Mouse (Mus musculus): ENCODE results near the gene Lgr4. TPM values are rescaled to one million over a fixed set of nuclear protein-coding genes. Genes with fewer than 3 reads are reported as not detected.

Gene Lgr4
- polyA plus RNA-seq, 1 experiment from 2014 or later: 20.8 TPM

DNA sequence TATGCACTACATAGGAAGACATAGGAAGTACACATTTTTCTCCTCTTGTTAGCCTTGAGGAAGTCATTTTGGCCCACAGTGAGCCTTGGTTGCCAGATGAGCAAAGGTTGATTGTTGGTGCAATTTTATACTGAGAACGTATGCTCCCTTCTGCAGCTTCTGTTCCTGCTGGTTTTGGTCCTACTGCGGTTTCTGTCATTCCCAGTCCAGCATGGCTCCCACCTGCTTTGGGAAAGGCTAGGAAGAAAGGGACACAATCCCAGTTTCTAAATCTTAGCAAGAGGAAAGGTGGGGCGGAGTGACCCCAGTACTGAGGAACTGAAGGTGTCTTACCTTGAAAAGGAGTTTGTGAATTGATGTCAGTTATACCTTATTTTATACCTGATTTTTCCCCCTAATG, 51.9 kb downstream of the Lgr4 start:
- H3K4me2 ChIP-seq (ENCODE audit: low read length): peak overlapping the region; percentile 50
- H3K36me3 ChIP-seq (ENCODE audit: control insufficient read depth, insufficient read depth, low read length): no peaks in the 10 kb centered on the region
- H3K9me3 ChIP-seq (ENCODE audit: control insufficient read depth, low read length): no peaks in the 10 kb centered on the region
- ATAC-seq (ENCODE audit: insufficient number of reproducible peaks, insufficient read depth, low FRiP score, low read depth): no peak
- H3K9ac ChIP-seq (ENCODE audit: low read length): no peak overlapping the region
- no peaks in the 10 kb centered on the region for H3K27me3 ChIP-seq (ENCODE audit: control insufficient read depth, insufficient read depth, low read length)
- no peak overlapping the region for H3K4me3 ChIP-seq (ENCODE audit: control insufficient read depth in 1 of 2, insufficient read depth in 1 of 2, low read depth in 1 of 2, low read length in 2 of 2)
- 72% methylated on average over 3 of the region's 3 CpGs for WGBS
- peak overlapping the region; percentile 48 to 66; a peak in 3 of 4 replicates for H3K27ac ChIP-seq (replicated peaks in 1 of 2; ENCODE audit: control insufficient read depth in 1 of 2, insufficient read depth in 1 of 2, low read depth in 2 of 2, low read length in 2 of 2)
- peaks cover 8 to 32% of the 10 kb centered on the region in 2 experiments for H3K4me1 ChIP-seq (ENCODE audit: control insufficient read depth in 2 of 2, insufficient read depth in 2 of 2, low read length in 2 of 2)

- no peaks in the 10 kb centered on the region for H3K36me3 ChIP-seq (ENCODE audit: control insufficient read depth, insufficient read depth, low read length)
- peak overlapping the region; percentile 48 to 66; a peak in 3 of 4 replicates for H3K27ac ChIP-seq (replicated peaks in 1 of 2; ENCODE audit: control insufficient read depth in 1 of 2, insufficient read depth in 1 of 2, low read depth in 2 of 2, low read length in 2 of 2)
- peaks cover 10 to 38% of the 10 kb centered on the region in 2 experiments for H3K4me1 ChIP-seq (ENCODE audit: control insufficient read depth in 2 of 2, insufficient read depth in 2 of 2, low read length in 2 of 2)
- H3K9ac ChIP-seq (ENCODE audit: low read length): no peak overlapping the region
- peak overlapping the region; percentile 50 for H3K4me2 ChIP-seq (ENCODE audit: low read length)
- H3K9me3 ChIP-seq (ENCODE audit: control insufficient read depth, low read length): no peaks in the 10 kb centered on the region
- ATAC-seq (ENCODE audit: insufficient number of reproducible peaks, insufficient read depth, low FRiP score, low read depth): no peak
- peak overlapping the region in 1 of 2 experiments; percentile 9; a peak in 1 of 4 replicates for H3K4me3 ChIP-seq (ENCODE audit: control insufficient read depth in 1 of 2, insufficient read depth in 1 of 2, low read depth in 1 of 2, low read length in 2 of 2)
- no peaks in the 10 kb centered on the region for H3K27me3 ChIP-seq (ENCODE audit: control insufficient read depth, insufficient read depth, low read length)
- WGBS: 26% methylated on average over 10 of the region's 10 CpGs
Measured at GRCm38 (mm10) chr2:109969926-109970532, 52.6 kb downstream of the Lgr4 start.

DNA sequence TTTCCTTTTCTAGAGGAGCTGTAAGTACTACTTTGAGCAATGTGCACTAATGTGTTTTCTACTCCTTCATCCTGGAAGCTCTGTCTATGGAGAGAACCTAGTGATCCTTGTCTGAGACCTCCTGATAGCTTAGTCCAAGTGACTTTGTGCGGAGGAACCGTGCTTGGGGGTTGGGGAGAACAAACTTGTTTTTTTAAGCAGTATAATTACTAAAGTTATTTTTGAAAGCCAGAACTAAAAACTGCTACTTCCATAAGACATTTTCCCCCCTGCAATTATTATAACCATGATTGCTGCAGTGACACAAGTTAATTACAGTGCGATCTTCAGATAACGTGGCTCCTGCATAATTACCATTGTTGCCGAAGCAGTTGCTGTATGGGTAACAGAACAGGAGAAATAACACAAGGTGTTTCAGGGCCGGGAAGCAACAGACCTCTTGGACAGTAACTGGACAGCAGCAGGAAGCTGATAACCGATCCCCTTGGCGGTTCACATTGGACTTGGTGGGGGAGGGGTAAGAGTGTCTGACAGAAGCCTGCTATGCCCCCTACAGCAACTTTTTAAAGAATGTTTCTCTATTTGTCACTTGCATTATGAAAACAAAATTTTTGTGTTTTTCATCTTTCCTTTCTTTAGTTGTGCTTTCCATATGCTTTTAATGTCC, 53.4 kb downstream of the Lgr4 start:
- H3K27me3 ChIP-seq (ENCODE audit: control insufficient read depth, insufficient read depth, low read length): no peaks in the 10 kb centered on the region
- no peaks in the 10 kb centered on the region for H3K9me3 ChIP-seq (ENCODE audit: control insufficient read depth, low read length)
- 0 out of 2 replicates have a peak overlapping the region, but pooled peaks have one; percentile 18 for H3K4me2 ChIP-seq (ENCODE audit: low read length)
- no peak overlapping the region for H3K9ac ChIP-seq (ENCODE audit: low read length)
- peaks cover 10 to 38% of the 10 kb centered on the region in 2 experiments for H3K4me1 ChIP-seq (ENCODE audit: control insufficient read depth in 2 of 2, insufficient read depth in 2 of 2, low read length in 2 of 2)
- H3K36me3 ChIP-seq (ENCODE audit: control insufficient read depth, insufficient read depth, low read length): peaks cover 5% of the 10 kb centered on the region
- H3K4me3 ChIP-seq (ENCODE audit: control insufficient read depth in 1 of 2, insufficient read depth in 1 of 2, low read depth in 1 of 2, low read length in 2 of 2): no peak overlapping the region
- no peak for ATAC-seq (ENCODE audit: insufficient number of reproducible peaks, insufficient read depth, low FRiP score, low read depth)
- WGBS: 42% methylated on average over 8 of the region's 8 CpGs
- H3K27ac ChIP-seq (replicated peaks in 1 of 2; ENCODE audit: control insufficient read depth in 1 of 2, insufficient read depth in 1 of 2, low read depth in 2 of 2, low read length in 2 of 2): no peak overlapping the region

DNA sequence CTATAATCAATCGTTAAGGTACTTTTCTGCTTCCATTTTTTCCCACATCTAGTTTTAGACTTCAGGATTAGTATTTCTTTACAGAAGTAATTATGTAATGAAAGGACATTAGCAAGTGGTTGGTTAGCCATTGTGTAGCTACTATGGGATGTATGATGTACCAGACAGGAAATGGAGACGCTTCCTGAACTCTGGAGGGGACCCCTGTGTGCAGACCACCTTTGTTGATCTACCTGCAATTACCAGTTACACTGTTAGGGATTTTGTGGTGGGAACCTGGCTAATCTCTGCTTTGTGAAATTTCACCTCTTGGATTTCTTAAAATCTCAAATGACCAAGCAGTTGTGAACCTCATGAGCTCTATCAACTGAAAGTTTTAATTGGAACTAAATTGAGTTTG, 54.9 kb downstream of the Lgr4 start:
- Histone ChIP-seq H3K36me3 (ENCODE audit: control insufficient read depth, insufficient read depth, low read length) (peaks cover 7% of the 10 kb centered on the region), H3K4me1 (ENCODE audit: control insufficient read depth in 2 of 2, insufficient read depth in 2 of 2, low read length in 2 of 2) (peaks cover 10 to 38% of the 10 kb centered on the region in 2 experiments), H3K9me3 (ENCODE audit: control insufficient read depth, low read length) (no peaks in the 10 kb centered on the region), H3K4me3 (ENCODE audit: control insufficient read depth in 1 of 2, insufficient read depth in 1 of 2, low read depth in 1 of 2, low read length in 2 of 2) (no peak overlapping the region), H3K27ac (replicated peaks in 1 of 2; ENCODE audit: control insufficient read depth in 1 of 2, insufficient read depth in 1 of 2, low read depth in 2 of 2, low read length in 2 of 2) (no peak overlapping the region), H3K4me2 (ENCODE audit: low read length) (no peak overlapping the region), H3K27me3 (ENCODE audit: control insufficient read depth, insufficient read depth, low read length) (no peaks in the 10 kb centered on the region), H3K9ac (ENCODE audit: low read length) (no peak overlapping the region)
- WGBS: 92% methylated on average over 2 of the region's 2 CpGs
- ATAC-seq (ENCODE audit: insufficient number of reproducible peaks, insufficient read depth, low FRiP score, low read depth): no peak

- Histone ChIP-seq H3K27me3 (ENCODE audit: control insufficient read depth, insufficient read depth, low read length) (no peaks in the 10 kb centered on the region), H3K27ac (replicated peaks in 1 of 2; ENCODE audit: control insufficient read depth in 1 of 2, insufficient read depth in 1 of 2, low read depth in 2 of 2, low read length in 2 of 2) (no peak overlapping the region), H3K9ac (ENCODE audit: low read length) (no peak overlapping the region), H3K9me3 (ENCODE audit: control insufficient read depth, low read length) (no peaks in the 10 kb centered on the region), H3K4me2 (ENCODE audit: low read length) (no peak overlapping the region), H3K4me3 (ENCODE audit: control insufficient read depth in 1 of 2, insufficient read depth in 1 of 2, low read depth in 1 of 2, low read length in 2 of 2) (no peak overlapping the region), H3K4me1 (ENCODE audit: control insufficient read depth in 2 of 2, insufficient read depth in 2 of 2, low read length in 2 of 2) (peaks cover 10 to 38% of the 10 kb centered on the region in 2 experiments), H3K36me3 (ENCODE audit: control insufficient read depth, insufficient read depth, low read length) (peaks cover 7% of the 10 kb centered on the region)
- no peak for ATAC-seq (ENCODE audit: insufficient number of reproducible peaks, insufficient read depth, low FRiP score, low read depth)
- 82% methylated on average over 7 of the region's 7 CpGs for WGBS
Measured at GRCm38 (mm10) chr2:109972922-109973321, 55.5 kb downstream of the Lgr4 start.

GRCm38 (mm10) chr2:109974807-109975206, 57.4 kb downstream of the Lgr4 start:
- H3K9me3 ChIP-seq (ENCODE audit: control insufficient read depth, low read length): no peaks in the 10 kb centered on the region
- H3K27me3 ChIP-seq (ENCODE audit: control insufficient read depth, insufficient read depth, low read length): no peaks in the 10 kb centered on the region
- ATAC-seq (ENCODE audit: insufficient number of reproducible peaks, insufficient read depth, low FRiP score, low read depth): no peak
- no peak overlapping the region for H3K4me3 ChIP-seq (ENCODE audit: control insufficient read depth in 1 of 2, insufficient read depth in 1 of 2, low read depth in 1 of 2, low read length in 2 of 2)
- no peak overlapping the region for H3K9ac ChIP-seq (ENCODE audit: low read length)
- peaks cover 7% of the 10 kb centered on the region for H3K36me3 ChIP-seq (ENCODE audit: control insufficient read depth, insufficient read depth, low read length)
- H3K4me1 ChIP-seq (ENCODE audit: control insufficient read depth in 2 of 2, insufficient read depth in 2 of 2, low read length in 2 of 2): peaks cover 5 to 27% of the 10 kb centered on the region in 2 experiments; a peak in 3 of 4 replicates
- no peak overlapping the region for H3K4me2 ChIP-seq (ENCODE audit: low read length)
- no peak overlapping the region for H3K27ac ChIP-seq (replicated peaks in 1 of 2; ENCODE audit: control insufficient read depth in 1 of 2, insufficient read depth in 1 of 2, low read depth in 2 of 2, low read length in 2 of 2)
- 70% methylated on average over 7 of the region's 7 CpGs for WGBS

- no peak for ATAC-seq (ENCODE audit: insufficient number of reproducible peaks, insufficient read depth, low FRiP score, low read depth)
- no peak overlapping the region for H3K9ac ChIP-seq (ENCODE audit: low read length)
- WGBS: 98% methylated on average over 2 of the region's 2 CpGs
Measured at GRCm38 (mm10) chr2:109976181-109976580, 58.7 kb downstream of the Lgr4 start.

More at GRCm38 (mm10) chr2:109976181-109976580, 58.7 kb downstream of the Lgr4 start:
- Histone ChIP-seq H3K36me3 (ENCODE audit: control insufficient read depth, insufficient read depth, low read length) (peaks cover 7% of the 10 kb centered on the region), H3K4me3 (ENCODE audit: control insufficient read depth in 1 of 2, insufficient read depth in 1 of 2, low read depth in 1 of 2, low read length in 2 of 2) (no peak overlapping the region), H3K9me3 (ENCODE audit: control insufficient read depth, low read length) (no peaks in the 10 kb centered on the region), H3K4me2 (ENCODE audit: low read length) (no peak overlapping the region), H3K27me3 (ENCODE audit: control insufficient read depth, insufficient read depth, low read length) (no peaks in the 10 kb centered on the region), H3K4me1 (ENCODE audit: control insufficient read depth in 2 of 2, insufficient read depth in 2 of 2, low read length in 2 of 2) (peaks cover 5 to 24% of the 10 kb centered on the region in 2 experiments; a peak in 3 of 4 replicates), H3K27ac (replicated peaks in 1 of 2; ENCODE audit: control insufficient read depth in 1 of 2, insufficient read depth in 1 of 2, low read depth in 2 of 2, low read length in 2 of 2) (no peak overlapping the region)

All from heart, embryonic 14.5 days (tissue).